Mouse (Mus musculus) layer of hippocampus, adult 11-12 months (tissue): ENCODE results near the gene Trim67.
"Not testable (repeated sequence)": the region's sequence is repeated elsewhere in the genome, so short reads cannot be mapped to it uniquely, and the experiment has no call there.

Experiments used
- DNase-seq: peaks from one replicate; pipeline ENCODE4 v3.0.0; 2022; ENCODE audit warnings: low spot score

The Trim67 gene

DNA sequence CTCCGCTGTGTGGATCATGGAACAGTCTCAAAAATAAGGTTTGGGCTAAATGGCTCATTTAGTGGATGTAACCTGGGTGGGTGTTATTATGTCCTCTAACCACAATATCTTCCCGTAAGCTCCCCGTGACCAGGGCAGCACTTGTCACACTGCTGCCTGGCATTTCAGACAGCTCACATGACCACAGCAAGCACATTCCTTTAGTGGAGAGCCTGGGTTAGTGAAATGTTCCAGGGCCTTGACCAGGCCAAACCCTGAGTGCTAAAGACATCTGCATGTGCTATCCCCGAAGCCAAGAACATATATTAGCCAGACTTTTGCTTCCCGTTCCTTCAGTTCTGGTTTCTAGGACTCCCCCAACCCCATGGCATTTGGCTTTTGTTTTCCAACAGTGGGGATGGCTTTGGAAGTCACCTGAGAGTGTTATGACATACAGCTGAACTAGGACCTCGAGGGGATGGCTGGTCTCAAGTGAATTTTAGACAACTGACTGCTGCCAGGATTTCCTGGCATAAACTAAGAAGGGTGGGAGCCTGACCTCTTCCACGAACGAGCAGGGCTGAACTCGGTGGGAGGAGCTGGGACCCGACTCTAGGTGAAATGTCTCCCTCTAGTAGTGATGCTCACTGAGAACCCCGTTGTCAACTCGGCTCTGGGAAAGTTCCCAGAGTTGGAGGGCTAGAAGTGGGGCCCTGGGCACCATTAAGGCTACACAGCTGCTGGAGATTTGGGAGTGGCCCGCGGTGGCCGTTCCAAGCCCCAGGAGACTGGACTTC lies 40.7 kb downstream of the Trim67 start:
- DNase-seq: no peak

DNA sequence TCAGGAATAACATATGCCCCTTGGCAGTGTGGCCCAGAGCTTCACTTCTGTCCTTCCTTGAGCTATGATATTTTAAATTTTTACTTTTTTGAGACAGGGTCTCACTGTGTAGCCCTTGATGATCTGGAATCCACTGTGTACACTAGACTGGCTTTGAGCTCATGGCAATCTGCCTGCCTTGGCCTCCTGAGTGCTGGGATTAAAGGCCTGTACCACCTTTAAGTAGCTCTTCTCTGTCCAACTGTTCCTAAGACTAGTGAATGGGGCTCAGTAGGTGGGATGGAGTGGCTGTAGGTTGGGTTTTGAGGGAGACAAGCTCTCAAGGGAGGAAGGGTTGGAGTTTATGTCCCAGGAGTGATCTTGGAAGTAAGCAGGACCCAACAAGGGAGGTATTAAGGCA lies 43.0 kb downstream of the Trim67 start:
- no peak for DNase-seq

DNA sequence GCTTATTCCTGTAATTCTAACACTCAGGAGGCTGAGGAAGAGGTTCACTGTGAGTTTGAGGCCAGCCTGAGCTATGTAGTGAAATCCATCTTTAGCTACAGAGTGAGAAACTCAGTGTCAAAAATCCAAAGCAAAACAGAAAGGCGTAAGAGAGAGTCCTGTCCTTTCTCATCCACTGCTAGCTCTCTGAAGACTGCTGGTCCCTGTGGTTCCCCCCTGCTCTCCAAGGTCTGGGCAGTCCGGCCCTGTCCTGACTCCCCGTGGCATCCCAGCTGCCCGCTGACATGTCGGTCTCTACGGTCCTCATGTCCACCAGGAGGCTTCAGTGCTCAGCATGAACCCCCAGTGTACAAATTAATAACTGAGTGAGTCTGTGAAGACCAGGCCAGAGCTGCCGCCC lies 43.4 kb downstream of the Trim67 start:
- no peak for DNase-seq

DNA sequence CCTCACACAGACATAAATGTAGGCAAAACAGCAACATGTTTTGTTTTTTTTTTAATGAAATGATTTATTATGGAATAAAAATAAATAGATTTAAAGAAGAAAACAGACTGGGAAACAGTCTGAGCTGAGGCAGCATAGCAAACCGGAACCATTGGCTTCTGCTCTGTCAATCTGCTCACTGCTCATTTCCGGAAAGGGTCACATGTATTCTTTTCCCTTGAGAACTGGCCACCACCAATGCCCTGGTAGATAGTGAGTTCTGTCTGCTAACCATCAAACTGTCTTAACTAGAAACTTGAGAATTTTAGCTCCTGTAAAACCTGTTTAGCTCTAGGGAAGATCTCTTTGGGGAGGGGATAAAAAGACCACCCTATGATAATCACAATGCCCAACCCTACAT lies 44.0 kb downstream of the Trim67 start:
- DNase-seq: no peak

DNA sequence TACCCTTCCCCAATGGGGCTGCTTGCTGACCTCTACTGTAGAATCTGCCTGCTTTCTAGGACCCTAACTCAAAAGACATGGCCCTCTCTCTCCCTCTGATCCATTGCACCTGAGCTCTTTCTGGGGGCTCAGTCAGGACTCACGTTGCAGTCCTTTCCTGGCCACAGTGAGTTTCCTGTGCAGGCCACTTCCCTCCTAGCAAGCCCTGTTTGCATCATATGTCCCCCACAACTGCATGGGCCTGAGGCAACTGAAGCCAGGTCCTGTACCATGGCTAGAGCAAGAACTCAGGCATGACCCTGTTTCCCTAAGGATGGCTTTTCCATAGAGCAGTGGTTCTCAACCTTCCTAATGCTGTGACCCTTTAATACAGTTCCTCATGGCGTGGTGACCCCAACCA lies 45.1 kb downstream of the Trim67 start:
- no peak for DNase-seq

DNA sequence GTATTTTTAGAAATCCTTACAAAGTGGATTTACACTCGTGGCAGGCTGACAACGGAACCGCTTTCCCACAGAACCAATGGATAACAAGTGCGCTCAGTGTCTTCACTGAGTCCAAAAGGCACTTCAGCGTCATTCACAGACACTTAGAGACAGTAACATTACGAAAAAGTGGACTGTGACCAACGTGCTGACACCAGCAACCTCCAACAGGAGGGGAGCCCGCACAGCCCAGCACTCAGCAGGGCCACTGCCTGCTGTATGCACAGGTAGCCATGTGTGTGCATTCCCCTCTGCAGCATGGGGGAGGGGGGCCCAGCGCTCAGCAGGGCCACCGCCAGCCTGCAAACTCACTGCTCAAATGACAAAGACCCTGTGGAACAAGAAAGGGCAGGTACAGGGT lies 46.5 kb downstream of the Trim67 start:
- DNase-seq: no peak

DNA sequence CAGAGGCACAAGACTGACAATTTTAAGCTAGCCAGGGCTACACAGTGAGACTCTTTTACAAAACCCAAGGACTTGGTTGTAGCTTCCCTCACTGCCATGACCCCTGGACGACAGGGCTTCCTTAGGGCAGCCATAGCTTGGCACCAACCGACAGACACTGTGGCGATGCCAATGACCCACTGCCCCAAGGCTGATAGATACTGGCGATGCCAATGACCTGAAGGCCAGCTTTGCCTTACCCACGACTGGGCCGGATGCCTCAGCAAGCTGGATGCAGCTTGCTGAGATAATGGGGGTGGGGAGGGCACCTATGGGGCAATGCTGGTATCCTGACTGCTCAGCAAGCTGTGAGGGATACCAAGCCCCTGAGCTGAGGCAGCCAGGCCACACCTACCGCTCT lies 48.0 kb downstream of the Trim67 start:
- no peak for DNase-seq

DNA sequence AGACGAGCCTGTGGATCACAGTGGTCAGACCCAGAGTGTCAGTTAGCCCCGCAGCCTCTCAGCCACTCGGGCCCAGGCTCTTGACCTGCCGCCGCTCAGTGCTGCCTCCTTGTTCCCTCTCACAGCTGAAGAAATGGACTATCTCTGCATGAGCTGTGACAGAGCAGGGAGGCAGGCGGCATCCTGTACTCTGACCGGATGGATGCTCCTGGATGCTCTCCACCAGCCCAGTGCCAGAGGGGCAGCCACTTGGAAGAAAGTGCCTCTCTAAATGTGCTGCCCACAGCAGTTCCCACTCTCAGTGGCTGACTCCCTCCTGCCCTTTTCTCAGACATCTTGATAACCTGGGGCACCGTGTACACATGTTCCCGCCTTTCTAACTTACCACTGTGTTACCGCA lies 48.9 kb downstream of the Trim67 start:
- DNase-seq: no peak

DNA sequence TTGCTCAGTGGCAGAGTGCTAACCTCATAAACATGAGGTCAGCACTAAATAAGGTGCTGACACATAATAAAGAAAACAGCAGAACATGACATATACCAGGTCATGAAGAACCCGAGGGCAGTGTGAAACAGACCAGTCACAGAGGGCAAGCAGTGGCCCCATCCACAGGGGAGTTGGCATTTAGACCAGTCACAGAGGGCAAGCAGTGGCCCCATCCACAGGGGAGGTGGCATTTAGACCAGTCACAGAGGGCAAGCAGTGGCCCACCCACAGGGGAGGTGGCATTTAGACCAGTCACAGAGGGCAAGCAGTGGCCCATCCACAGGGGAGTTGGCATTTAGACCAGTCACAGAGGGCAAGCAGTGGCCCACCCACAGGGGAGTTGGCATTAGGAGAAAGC lies 50.0 kb downstream of the Trim67 start:
- DNase-seq: not testable (repeated sequence)

DNA sequence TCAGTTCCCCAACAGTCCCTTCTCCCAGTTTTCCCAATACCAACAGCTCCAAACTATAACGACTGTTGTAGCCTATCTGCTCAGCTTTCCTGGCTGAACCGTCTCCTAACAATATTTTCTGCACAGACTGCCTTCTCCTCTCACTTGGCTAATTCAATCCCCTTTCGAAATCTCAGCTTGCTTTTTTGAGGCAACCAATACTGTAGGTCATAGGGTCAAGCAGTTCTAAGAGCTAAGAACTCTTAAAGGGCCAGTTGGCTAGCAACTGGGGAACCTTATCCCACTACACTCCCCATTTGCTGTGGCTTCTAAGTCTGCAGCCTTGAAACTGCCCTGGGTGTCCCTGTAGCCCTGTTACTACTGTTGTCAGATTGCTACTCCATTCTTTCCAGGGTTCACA lies 52.2 kb downstream of the Trim67 start:
- no peak for DNase-seq

DNA sequence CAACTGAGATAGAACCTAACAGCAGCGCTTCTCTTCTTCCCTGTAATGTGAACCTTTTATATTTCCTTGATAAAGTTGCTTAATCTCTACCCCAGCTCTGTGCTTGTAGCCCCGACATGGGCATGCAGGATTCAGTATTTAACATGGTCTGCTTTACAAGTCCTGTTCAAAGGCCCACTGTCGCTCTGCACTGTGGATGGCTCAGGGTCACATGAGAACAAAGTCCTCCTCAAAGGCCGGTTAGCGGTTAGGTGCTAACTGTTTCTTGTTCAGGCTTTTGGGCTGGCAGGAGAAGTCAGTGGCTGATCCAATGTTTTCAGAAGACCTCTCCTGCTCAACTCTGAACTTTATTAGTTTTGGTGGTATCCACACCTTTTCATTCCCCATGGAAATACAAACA lies 52.7 kb downstream of the Trim67 start:
- no peak for DNase-seq

DNA sequence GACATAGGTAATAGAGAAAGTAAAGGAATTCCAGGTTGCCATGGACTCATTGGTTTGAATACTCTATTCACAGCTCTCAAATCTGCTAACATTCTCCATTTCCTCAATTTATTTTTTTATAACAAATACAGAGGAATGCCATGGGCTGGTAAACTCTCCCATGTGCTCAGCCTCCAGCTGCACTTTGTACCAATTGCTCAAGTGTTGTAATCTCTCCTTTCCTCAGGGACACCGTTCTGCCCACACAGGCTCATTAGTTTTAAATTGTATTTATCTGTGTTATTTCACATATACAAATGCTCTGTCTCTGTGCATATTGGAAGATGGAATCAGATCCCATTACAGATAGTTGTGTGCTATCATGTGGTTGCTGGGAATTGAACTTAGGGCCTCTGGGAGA lies 60.6 kb downstream of the Trim67 start:
- no peak for DNase-seq

DNA sequence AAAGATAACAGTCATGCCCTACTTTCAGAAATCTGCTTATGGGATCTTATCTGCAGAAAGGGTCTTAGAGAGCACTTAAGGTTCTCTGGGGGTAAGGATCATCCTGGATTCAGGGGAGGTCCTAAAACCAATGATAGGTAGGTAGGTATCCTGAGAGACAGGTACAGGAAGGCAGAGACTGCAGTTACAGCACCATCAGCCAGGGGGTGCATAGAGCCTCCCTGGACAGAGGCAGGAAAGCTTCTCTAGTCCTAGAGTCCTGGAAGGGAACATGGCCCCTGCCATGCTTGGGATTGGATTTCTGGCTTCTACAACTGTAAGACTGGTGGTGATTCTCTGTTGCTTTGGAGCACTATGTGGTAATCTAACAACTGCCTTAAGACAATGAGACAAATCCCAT lies 66.6 kb downstream of the Trim67 start:
- DNase-seq: no peak

DNA sequence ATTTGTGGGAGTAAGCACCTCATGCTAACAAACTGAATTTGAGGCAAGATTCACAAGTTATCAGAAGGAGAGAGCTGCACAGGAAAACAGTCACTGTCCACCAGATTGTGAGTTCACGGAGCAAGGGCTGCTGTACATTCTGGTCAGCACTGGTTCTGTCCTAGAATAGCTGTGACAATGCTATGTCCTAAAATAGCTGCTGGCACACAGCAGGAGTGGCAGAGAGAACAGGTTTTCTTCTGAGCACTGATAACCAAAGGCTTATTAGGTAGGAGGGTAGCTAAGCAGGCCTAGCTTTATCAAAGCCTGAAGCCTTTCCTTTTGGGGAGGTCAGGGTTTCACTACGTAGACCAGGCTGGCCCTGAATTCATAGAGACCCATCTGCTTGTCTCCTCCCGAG lies 67.3 kb downstream of the Trim67 start:
- DNase-seq: no peak

DNA sequence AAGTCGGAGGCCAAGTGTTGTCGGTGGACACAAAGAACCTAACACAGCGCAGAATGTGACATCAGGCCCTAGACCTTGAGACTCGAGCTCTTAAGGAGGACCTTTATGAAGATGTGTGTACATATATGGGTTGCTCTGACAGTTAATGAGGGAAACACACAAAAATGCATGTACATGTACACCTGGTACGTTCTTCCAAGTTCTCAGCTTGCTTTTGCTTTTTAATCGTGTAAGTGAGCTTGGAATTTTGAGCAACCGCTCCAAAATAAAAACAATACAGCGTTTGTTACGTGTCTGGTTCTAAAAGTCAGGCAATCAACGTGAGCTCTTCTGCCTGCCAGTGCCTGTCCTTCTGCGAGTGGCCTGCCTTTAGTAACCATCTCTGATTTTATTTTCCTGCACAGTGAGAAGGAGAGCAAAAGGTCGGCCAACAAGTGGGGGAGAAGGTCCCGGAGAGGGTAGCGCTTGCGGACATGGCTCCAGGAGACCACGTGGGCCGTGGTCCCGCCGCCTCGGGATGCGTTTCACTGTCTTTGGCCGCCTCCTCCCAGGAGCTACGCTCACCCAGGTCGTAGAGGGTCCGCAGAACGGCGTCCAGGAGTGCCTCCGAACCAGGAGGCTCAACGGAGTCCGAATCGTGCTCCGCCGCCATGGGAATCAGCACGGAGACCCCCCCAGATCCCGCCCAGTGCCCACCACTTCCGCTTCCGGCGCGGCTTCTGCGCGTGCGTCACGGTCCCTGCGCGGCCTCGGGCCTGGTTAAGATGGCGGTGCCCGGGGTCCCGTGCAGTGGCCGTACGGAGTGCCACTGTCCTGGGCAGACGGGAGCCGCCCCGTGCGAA lies 69.7 kb downstream of the Trim67 start, which contains the start of the genes Gnpat and 2810004N23Rik:
TSS of gene Gnpat (plus strand) at position 713 of the 842 bp plus-strand sequence.
TSS of gene 2810004N23Rik (minus strand) at position 800 of the 842 bp plus-strand sequence.
- peak; percentile 90 for DNase-seq

DNA sequence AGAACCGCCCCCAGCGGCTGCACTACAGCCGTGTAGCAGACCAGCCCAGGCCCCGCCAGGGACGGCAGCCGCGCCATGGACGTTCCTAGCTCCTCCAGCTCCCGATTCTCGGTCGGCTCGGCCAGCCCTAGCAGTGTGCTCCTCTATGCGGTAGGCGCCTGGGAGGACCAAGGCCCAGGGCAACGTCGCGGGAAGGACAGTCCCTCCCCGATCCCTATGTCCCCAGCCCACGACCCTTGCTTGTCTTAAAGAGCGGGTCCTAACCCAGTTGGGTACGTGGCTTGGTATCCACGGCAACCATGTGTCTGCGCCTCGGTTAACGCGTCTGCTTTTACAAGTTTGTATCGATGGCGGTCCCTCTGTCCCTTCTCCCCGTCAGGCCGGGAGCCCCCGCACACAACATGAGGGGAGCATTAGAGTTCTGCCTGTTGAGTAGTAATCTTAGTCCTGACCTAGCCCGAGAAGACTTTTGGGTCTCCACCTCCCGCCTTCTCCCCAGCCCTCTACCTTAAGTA lies 70.3 kb downstream of the Trim67 start:
- DNase-seq: no peak

DNA sequence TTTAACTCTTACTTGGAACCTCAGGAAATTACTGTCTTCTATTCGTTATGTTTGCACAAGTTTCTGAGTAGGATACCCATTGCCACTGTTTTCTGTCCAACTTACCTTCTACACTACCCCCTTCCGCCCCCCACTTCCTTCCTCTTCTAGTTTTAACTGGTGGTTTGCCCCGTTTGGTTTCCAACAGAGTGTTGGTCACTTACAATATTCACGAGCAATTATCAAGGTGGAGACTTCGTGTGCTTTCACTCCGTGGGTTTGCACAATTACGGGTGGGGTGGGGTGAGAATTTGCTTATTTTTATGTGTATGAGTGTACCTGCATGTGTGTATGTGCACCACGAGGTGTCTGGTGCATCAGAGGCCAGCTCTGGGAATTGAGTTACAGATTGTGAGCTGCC lies 70.8 kb downstream of the Trim67 start:
- DNase-seq: no peak

DNA sequence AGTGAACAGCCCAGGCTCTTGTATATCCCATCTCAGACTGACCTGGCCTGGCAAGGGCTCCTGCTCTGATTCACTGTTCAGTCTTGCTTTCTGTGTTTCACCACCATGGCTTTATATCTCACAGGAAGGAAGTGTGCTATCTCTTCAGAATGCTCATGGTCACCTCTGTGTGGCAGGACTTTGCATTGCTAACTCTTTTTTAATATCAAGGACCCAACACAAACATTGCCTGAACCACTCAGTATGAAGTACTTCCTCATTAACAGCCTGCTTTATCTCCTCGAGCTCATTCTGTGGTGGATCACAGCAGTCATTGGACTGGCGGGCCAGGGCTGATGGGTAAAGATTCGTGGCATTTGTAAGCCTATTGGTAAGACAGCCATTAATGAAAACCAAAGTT lies 73.8 kb downstream of the Trim67 start:
- DNase-seq: no peak

DNA sequence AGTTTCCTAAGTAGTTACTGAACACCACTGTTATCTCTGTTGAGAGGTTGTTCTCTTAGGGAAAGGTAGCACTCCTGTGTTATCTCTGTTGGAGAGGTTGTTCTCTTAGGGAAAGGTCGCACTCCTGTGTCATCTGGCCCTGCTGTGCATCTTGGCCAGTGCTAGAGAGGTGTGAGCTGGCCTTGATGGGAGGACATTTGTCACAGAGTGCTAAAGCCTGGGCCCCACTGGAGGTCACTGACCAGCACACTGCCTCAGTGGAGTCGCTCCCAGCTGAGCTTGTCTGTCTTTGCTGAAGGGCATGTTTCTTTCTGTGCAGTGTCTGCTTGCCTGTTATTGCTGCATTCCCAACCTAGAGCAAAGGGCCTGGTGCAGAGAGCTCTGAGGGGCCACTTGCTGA lies 74.2 kb downstream of the Trim67 start:
- no peak for DNase-seq

DNA sequence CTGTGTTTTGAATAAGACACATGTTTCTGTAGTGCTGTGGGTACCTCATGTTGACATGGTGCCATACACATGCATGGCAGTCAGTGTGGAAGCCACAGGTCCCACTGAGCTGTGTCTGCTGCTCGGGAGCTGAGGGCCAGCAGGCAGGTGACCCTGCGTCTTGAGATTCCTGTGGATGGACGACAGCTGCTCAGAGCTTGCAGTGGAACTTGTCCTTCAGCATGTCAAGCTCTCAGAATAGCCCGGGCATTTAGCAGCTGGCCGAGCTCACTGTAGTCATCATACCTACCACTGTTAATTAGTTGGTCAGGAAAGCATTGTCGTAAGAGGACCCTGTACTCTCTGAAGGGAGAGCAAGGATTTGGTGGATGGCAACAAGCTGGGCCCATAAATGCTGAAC lies 76.8 kb downstream of the Trim67 start:
- DNase-seq: no peak

DNA sequence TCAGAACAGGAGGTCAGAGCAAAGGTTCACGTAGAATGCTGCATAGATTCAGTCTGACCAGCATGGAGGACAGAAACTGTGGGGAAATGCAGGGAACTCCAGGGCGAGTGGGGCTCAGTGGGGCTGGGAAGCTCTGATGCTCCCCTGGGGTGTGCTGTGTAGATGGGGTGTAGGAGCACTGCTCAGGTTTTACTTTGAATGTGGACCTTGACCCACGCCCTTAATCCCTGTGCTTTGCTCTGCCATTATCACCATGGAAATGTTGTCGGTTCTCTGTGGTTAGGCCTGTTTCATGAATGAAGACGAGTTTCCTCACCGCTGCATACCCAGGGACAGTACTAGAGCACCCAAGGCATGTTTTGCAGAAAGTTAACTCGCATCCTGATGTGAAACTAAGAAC lies 78.6 kb downstream of the Trim67 start:
- no peak for DNase-seq

DNA sequence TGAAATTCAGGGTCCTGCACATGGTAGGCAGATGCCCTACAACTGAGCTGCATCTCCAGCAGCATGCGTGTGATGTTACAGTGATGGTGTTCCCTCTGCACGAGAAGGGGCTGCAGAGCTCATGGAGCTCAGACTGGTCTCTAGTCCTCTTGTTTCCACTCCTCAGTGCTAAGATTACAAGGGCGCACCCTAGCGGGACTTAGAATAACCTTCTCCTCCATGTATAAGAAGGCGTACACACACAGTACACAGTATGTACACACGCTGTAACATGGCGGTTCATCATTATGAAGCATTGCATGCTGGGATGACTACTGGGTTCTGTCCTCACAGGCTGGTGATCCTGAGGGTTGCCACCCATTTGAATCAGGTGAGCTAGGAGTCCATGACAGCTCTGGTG lies 79.2 kb downstream of the Trim67 start:
- DNase-seq: no peak

DNA sequence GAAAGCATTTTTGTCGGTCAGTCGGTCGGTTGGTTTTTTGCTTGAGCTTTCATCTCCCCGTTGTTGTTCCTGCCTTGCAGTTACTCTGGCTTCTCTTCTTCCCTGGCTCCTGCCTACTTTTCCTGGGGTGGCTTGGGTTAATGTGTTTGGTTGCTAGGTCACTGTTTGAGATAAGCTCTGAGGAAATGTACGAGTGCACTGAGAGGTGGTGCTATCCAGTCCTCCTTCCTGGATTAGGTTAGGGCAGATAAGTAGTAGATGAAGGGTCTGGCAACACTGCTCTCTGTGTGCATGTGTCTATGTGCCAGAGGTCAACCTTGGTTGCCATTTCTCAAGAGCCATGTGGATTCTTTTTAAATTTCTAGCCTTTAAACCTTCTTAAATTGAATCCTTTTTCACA lies 79.8 kb downstream of the Trim67 start:
- DNase-seq: no peak
